Mouse (Mus musculus) spleen, postnatal 10 days (tissue): ENCODE measurements at regions not wholly inside any gene's neighbourhood (a gene's known extent, or its start where the extent isn't known, plus 50 kb on each side); places are given as distances from the start of the nearest gene placed in this dataset.

Experiments used
- DNase-seq, 2 experiments: peaks; one replicate each; pipeline ENCODE4 v3.0.0; 2021 to 2022; ENCODE audit warnings: low spot score in 2 of 2

GRCm38 (mm10) chr3:148559752-148560460 is 430.4 kb downstream of the Adgrl2 start:
- no peak for DNase-seq

- no peak for DNase-seq
These were observed 431.7 kb downstream of the Adgrl2 start for GRCm38 (mm10) chr3:148558592-148559157.

- no peak for DNase-seq
These were observed 435.0 kb downstream of the Adgrl2 start for GRCm38 (mm10) chr3:148555324-148555723.

GRCm38 (mm10) chr3:148550716-148551115 is 439.6 kb downstream of the Adgrl2 start:
- no peak for DNase-seq

- no peak for DNase-seq
These were observed 445.4 kb downstream of the Adgrl2 start for GRCm38 (mm10) chr3:148544929-148545328.

GRCm38 (mm10) chr3:148542217-148542616 is 448.1 kb downstream of the Adgrl2 start:
- DNase-seq = no peak

GRCm38 (mm10) chr3:148537669-148538271 is 452.6 kb downstream of the Adgrl2 start:
- DNase-seq = no peak

GRCm38 (mm10) chr3:148529893-148530292 is 460.5 kb downstream of the Adgrl2 start:
- DNase-seq = no peak

GRCm38 (mm10) chr3:148510381-148510780 is 480.0 kb downstream of the Adgrl2 start:
- DNase-seq = no peak

GRCm38 (mm10) chr3:148504928-148505327 is 485.4 kb downstream of the Adgrl2 start:
- DNase-seq = no peak

- DNase-seq = no peak
These were observed 486.9 kb downstream of the Adgrl2 start for GRCm38 (mm10) chr3:148503432-148503831.

- no peak for DNase-seq
These were observed 488.6 kb downstream of the Adgrl2 start for GRCm38 (mm10) chr3:148501801-148502200.

- DNase-seq = no peak
These were observed 493.7 kb downstream of the Adgrl2 start for GRCm38 (mm10) chr3:148496672-148497071.

GRCm38 (mm10) chr3:148491287-148491686 is 499.1 kb downstream of the Adgrl2 start:
- DNase-seq = no peak

GRCm38 (mm10) chr3:148489201-148489600 is 501.2 kb downstream of the Adgrl2 start:
- DNase-seq = no peak

- no peak for DNase-seq
These were observed 502.4 kb downstream of the Adgrl2 start for GRCm38 (mm10) chr3:148487949-148488348.

- DNase-seq = no peak
These were observed 514.5 kb downstream of the Adgrl2 start for GRCm38 (mm10) chr3:148475862-148476261.

- no peak for DNase-seq
These were observed 517.4 kb downstream of the Adgrl2 start for GRCm38 (mm10) chr3:148472943-148473444.

- DNase-seq = no peak
These were observed 524.9 kb downstream of the Adgrl2 start for GRCm38 (mm10) chr3:148465456-148465855.

- DNase-seq = no peak
These were observed 527.6 kb downstream of the Adgrl2 start for GRCm38 (mm10) chr3:148462791-148463190.

- no peak for DNase-seq
These were observed 541.5 kb downstream of the Adgrl2 start for GRCm38 (mm10) chr3:148448888-148449287.

- no peak for DNase-seq
These were observed 541.9 kb downstream of the Adgrl2 start for GRCm38 (mm10) chr3:148448465-148448864.

- DNase-seq = no peak
These were observed 543.5 kb downstream of the Adgrl2 start for GRCm38 (mm10) chr3:148446845-148447244.
